Mouse (Mus musculus): ENCODE data around the gene Ranbp17. TPM values are rescaled to one million over a fixed set of nuclear protein-coding genes. Genes with fewer than 3 reads are reported as not detected.

Gene Ranbp17
- polyA plus RNA-seq, 1 experiment from 2014 or later: 11.1 TPM

- H3K27me3 ChIP-seq (ENCODE audit: control insufficient read depth, insufficient read depth, low read length): peaks cover 90% of the 10 kb centered on the region
- H3K9ac ChIP-seq (replicated peaks; ENCODE audit: low read depth, low read length): no peak overlapping the region
- peaks cover 17% of the 10 kb centered on the region for H3K4me1 ChIP-seq (ENCODE audit: control insufficient read depth, insufficient read depth, low read length)
- H3K4me3 ChIP-seq (ENCODE audit: low read depth, low read length): peak overlapping the region; percentile 25
- under 1% methylated on average over 70 of the region's 76 CpGs for WGBS
- no peak overlapping the region for H3K27ac ChIP-seq (ENCODE audit: low read length)
- ATAC-seq (ENCODE audit: insufficient number of reproducible peaks, insufficient read depth, low FRiP score, low read depth): peak; percentile 30; the same call in 1 of the 2 replicates
- peak overlapping the region; percentile 43 for H3K4me2 ChIP-seq (replicated peaks; ENCODE audit: low read depth, low read length)
- no peaks in the 10 kb centered on the region for H3K36me3 ChIP-seq (ENCODE audit: control insufficient read depth, insufficient read depth, low read length)
- H3K9me3 ChIP-seq (ENCODE audit: control insufficient read depth, low read depth, low read length): peaks cover 9% of the 10 kb centered on the region; the same call in 1 of the 2 replicates
Observed at GRCm38 (mm10) chr11:33200764-33201625, 312.6 kb downstream of the Ranbp17 start.

- ATAC-seq (ENCODE audit: insufficient number of reproducible peaks, insufficient read depth, low FRiP score, low read depth): no peak
- Histone ChIP-seq H3K9ac (replicated peaks; ENCODE audit: low read depth, low read length) (no peak overlapping the region), H3K27me3 (ENCODE audit: control insufficient read depth, insufficient read depth, low read length) (peaks cover 90% of the 10 kb centered on the region), H3K27ac (ENCODE audit: low read length) (no peak overlapping the region), H3K4me3 (ENCODE audit: low read depth, low read length) (peak overlapping the region; percentile 25), H3K4me2 (replicated peaks; ENCODE audit: low read depth, low read length) (peak overlapping the region; percentile 43), H3K4me1 (ENCODE audit: control insufficient read depth, insufficient read depth, low read length) (peaks cover 17% of the 10 kb centered on the region), H3K9me3 (ENCODE audit: control insufficient read depth, low read depth, low read length) (peaks cover 9% of the 10 kb centered on the region; the same call in 1 of the 2 replicates), H3K36me3 (ENCODE audit: control insufficient read depth, insufficient read depth, low read length) (no peaks in the 10 kb centered on the region)
- WGBS: 1% methylated on average over 45 of the region's 45 CpGs
Observed at GRCm38 (mm10) chr11:33199906-33200763, 313.4 kb downstream of the Ranbp17 start.

GRCm38 (mm10) chr11:33199117-33199514 is 314.4 kb downstream of the Ranbp17 start:
- H3K4me3 ChIP-seq (ENCODE audit: low read depth, low read length): no peak overlapping the region
- H3K27me3 ChIP-seq (ENCODE audit: control insufficient read depth, insufficient read depth, low read length): peaks cover 85% of the 10 kb centered on the region
- no peak overlapping the region for H3K9ac ChIP-seq (replicated peaks; ENCODE audit: low read depth, low read length)
- 4% methylated on average over 15 of the region's 15 CpGs for WGBS
- H3K4me1 ChIP-seq (ENCODE audit: control insufficient read depth, insufficient read depth, low read length): peaks cover 17% of the 10 kb centered on the region
- no peaks in the 10 kb centered on the region for H3K36me3 ChIP-seq (ENCODE audit: control insufficient read depth, insufficient read depth, low read length)
- H3K4me2 ChIP-seq (replicated peaks; ENCODE audit: low read depth, low read length): no peak overlapping the region
- no peak for ATAC-seq (ENCODE audit: insufficient number of reproducible peaks, insufficient read depth, low FRiP score, low read depth)
- peaks cover 9% of the 10 kb centered on the region; the same call in 1 of the 2 replicates for H3K9me3 ChIP-seq (ENCODE audit: control insufficient read depth, low read depth, low read length)
- no peak overlapping the region for H3K27ac ChIP-seq (ENCODE audit: low read length)

- no peak overlapping the region for H3K9ac ChIP-seq (replicated peaks; ENCODE audit: low read depth, low read length)
- no peaks in the 10 kb centered on the region for H3K36me3 ChIP-seq (ENCODE audit: control insufficient read depth, insufficient read depth, low read length)
- WGBS: 25% methylated on average over 22 of the region's 22 CpGs
- H3K27me3 ChIP-seq (ENCODE audit: control insufficient read depth, insufficient read depth, low read length): peaks cover 81% of the 10 kb centered on the region
- no peak overlapping the region for H3K4me2 ChIP-seq (replicated peaks; ENCODE audit: low read depth, low read length)
- no peak for ATAC-seq (ENCODE audit: insufficient number of reproducible peaks, insufficient read depth, low FRiP score, low read depth)
- peaks cover 17% of the 10 kb centered on the region for H3K4me1 ChIP-seq (ENCODE audit: control insufficient read depth, insufficient read depth, low read length)
- H3K27ac ChIP-seq (ENCODE audit: low read length): no peak overlapping the region
- H3K9me3 ChIP-seq (ENCODE audit: control insufficient read depth, low read depth, low read length): peaks cover 9% of the 10 kb centered on the region; the same call in 1 of the 2 replicates
- no peak overlapping the region for H3K4me3 ChIP-seq (ENCODE audit: low read depth, low read length)
Observed at GRCm38 (mm10) chr11:33198351-33199116, 315.0 kb downstream of the Ranbp17 start.

GRCm38 (mm10) chr11:33197673-33198072 is 315.9 kb downstream of the Ranbp17 start:
- Histone ChIP-seq H3K4me1 (ENCODE audit: control insufficient read depth, insufficient read depth, low read length) (peaks cover 14% of the 10 kb centered on the region), H3K9ac (replicated peaks; ENCODE audit: low read depth, low read length) (no peak overlapping the region), H3K9me3 (ENCODE audit: control insufficient read depth, low read depth, low read length) (peaks cover 9% of the 10 kb centered on the region; the same call in 1 of the 2 replicates), H3K4me2 (replicated peaks; ENCODE audit: low read depth, low read length) (no peak overlapping the region), H3K4me3 (ENCODE audit: low read depth, low read length) (no peak overlapping the region), H3K36me3 (ENCODE audit: control insufficient read depth, insufficient read depth, low read length) (no peaks in the 10 kb centered on the region), H3K27me3 (ENCODE audit: control insufficient read depth, insufficient read depth, low read length) (peaks cover 79% of the 10 kb centered on the region), H3K27ac (ENCODE audit: low read length) (no peak overlapping the region)
- WGBS: 23% methylated on average over 15 of the region's 15 CpGs
- no peak for ATAC-seq (ENCODE audit: insufficient number of reproducible peaks, insufficient read depth, low FRiP score, low read depth)

GRCm38 (mm10) chr11:33197133-33197514 is 316.4 kb downstream of the Ranbp17 start:
- Histone ChIP-seq H3K27ac (ENCODE audit: low read length) (no peak overlapping the region), H3K9ac (replicated peaks; ENCODE audit: low read depth, low read length) (no peak overlapping the region), H3K4me3 (ENCODE audit: low read depth, low read length) (no peak overlapping the region), H3K9me3 (ENCODE audit: control insufficient read depth, low read depth, low read length) (peaks cover 9% of the 10 kb centered on the region; the same call in 1 of the 2 replicates), H3K4me2 (replicated peaks; ENCODE audit: low read depth, low read length) (no peak overlapping the region), H3K36me3 (ENCODE audit: control insufficient read depth, insufficient read depth, low read length) (no peaks in the 10 kb centered on the region), H3K27me3 (ENCODE audit: control insufficient read depth, insufficient read depth, low read length) (peaks cover 73% of the 10 kb centered on the region), H3K4me1 (ENCODE audit: control insufficient read depth, insufficient read depth, low read length) (peaks cover 14% of the 10 kb centered on the region)
- ATAC-seq (ENCODE audit: insufficient number of reproducible peaks, insufficient read depth, low FRiP score, low read depth): no peak
- WGBS: 33% methylated on average over 13 of the region's 13 CpGs

- Histone ChIP-seq H3K27me3 (ENCODE audit: control insufficient read depth, insufficient read depth, low read length) (peaks cover 72% of the 10 kb centered on the region), H3K27ac (ENCODE audit: low read length) (no peak overlapping the region), H3K36me3 (ENCODE audit: control insufficient read depth, insufficient read depth, low read length) (no peaks in the 10 kb centered on the region), H3K4me2 (replicated peaks; ENCODE audit: low read depth, low read length) (no peak overlapping the region), H3K4me3 (ENCODE audit: low read depth, low read length) (no peak overlapping the region), H3K4me1 (ENCODE audit: control insufficient read depth, insufficient read depth, low read length) (peaks cover 14% of the 10 kb centered on the region), H3K9me3 (ENCODE audit: control insufficient read depth, low read depth, low read length) (peaks cover 9% of the 10 kb centered on the region; the same call in 1 of the 2 replicates), H3K9ac (replicated peaks; ENCODE audit: low read depth, low read length) (no peak overlapping the region)
- 11% methylated on average over 24 of the region's 24 CpGs for WGBS
- ATAC-seq (ENCODE audit: insufficient number of reproducible peaks, insufficient read depth, low FRiP score, low read depth): no peak
Observed at GRCm38 (mm10) chr11:33196447-33197132, 317.0 kb downstream of the Ranbp17 start.

Measured in stomach, embryonic 14.5 days (tissue).